Mouse (Mus musculus): ENCODE data around the gene Carhsp1. TPM values are rescaled to one million over a fixed set of nuclear protein-coding genes. Genes with fewer than 3 reads are reported as not detected.

The Carhsp1 gene
- total RNA-seq, 1 experiment from 2014 or later = 9.8 TPM

- no peak for ATAC-seq (replicated peaks; ENCODE audit: low read depth, poor library complexity, severe bottlenecking)
These were observed 21.9 kb downstream of the Carhsp1 start for GRCm38 (mm10) chr16:8650007-8650406.

GRCm38 (mm10) chr16:8645546-8645945 lies 26.4 kb downstream of the Carhsp1 start:
- ATAC-seq (replicated peaks; ENCODE audit: low read depth, poor library complexity, severe bottlenecking) = no peak

- ATAC-seq (replicated peaks; ENCODE audit: low read depth, poor library complexity, severe bottlenecking) = peak; percentile 98
These were observed 28.1 kb downstream of the Carhsp1 start for GRCm38 (mm10) chr16:8643855-8644254.

GRCm38 (mm10) chr16:8639466-8640191 lies 32.3 kb downstream of the Carhsp1 start:
- ATAC-seq (replicated peaks; ENCODE audit: low read depth, poor library complexity, severe bottlenecking) = no peak

GRCm38 (mm10) chr16:8638131-8638530 lies 33.8 kb downstream of the Carhsp1 start:
- 0 out of 2 replicates have a peak, but pooled peaks have one; percentile 5 for ATAC-seq (replicated peaks; ENCODE audit: low read depth, poor library complexity, severe bottlenecking)

- ATAC-seq (replicated peaks; ENCODE audit: low read depth, poor library complexity, severe bottlenecking) = peak; percentile 79
These were observed 34.5 kb downstream of the Carhsp1 start, which contains the start of the genes Pmm2 and Tmem186 for GRCm38 (mm10) chr16:8637217-8638051. Gene Pmm2, plus strand, starts transcription at chr16:8637674. Gene Tmem186, minus strand, starts transcription at chr16:8637712.

GRCm38 (mm10) chr16:8636867-8637216 lies 35.1 kb downstream of the Carhsp1 start:
- peak; percentile 33 for ATAC-seq (replicated peaks; ENCODE audit: low read depth, poor library complexity, severe bottlenecking)

GRCm38 (mm10) chr16:8631428-8631827 lies 40.5 kb downstream of the Carhsp1 start:
- peak; percentile 80 for ATAC-seq (replicated peaks; ENCODE audit: low read depth, poor library complexity, severe bottlenecking)

- ATAC-seq (replicated peaks; ENCODE audit: low read depth, poor library complexity, severe bottlenecking) = no peak
These were observed 41.5 kb downstream of the Carhsp1 start for GRCm38 (mm10) chr16:8630419-8630818.

GRCm38 (mm10) chr16:8620315-8621115 lies 51.4 kb downstream of the Carhsp1 start:
- no peak for ATAC-seq (replicated peaks; ENCODE audit: low read depth, poor library complexity, severe bottlenecking)

GRCm38 (mm10) chr16:8619659-8620314 lies 52.2 kb downstream of the Carhsp1 start:
- ATAC-seq (replicated peaks; ENCODE audit: low read depth, poor library complexity, severe bottlenecking) = no peak

- ATAC-seq (replicated peaks; ENCODE audit: low read depth, poor library complexity, severe bottlenecking) = no peak
These were observed 58.5 kb downstream of the Carhsp1 start for GRCm38 (mm10) chr16:8613447-8613846.

- no peak for ATAC-seq (replicated peaks; ENCODE audit: low read depth, poor library complexity, severe bottlenecking)
These were observed 58.9 kb downstream of the Carhsp1 start for GRCm38 (mm10) chr16:8613039-8613438.

- ATAC-seq (replicated peaks; ENCODE audit: low read depth, poor library complexity, severe bottlenecking) = peak; percentile 79
These were observed 59.5 kb downstream of the Carhsp1 start for GRCm38 (mm10) chr16:8612214-8613005.

- no peak for ATAC-seq (replicated peaks; ENCODE audit: low read depth, poor library complexity, severe bottlenecking)
These were observed 61.6 kb downstream of the Carhsp1 start for GRCm38 (mm10) chr16:8610397-8610796.

Measured in common myeloid progenitor, adult 5-6 weeks (primary cell).